Mouse (Mus musculus) neural tube, embryonic 14.5 days (tissue): Measurements from ENCODE around the gene Mrpl53. TPM values are rescaled to one million over a fixed set of nuclear protein-coding genes. Genes with fewer than 3 reads are reported as not detected.

Experiments used
- ATAC-seq: fragments of 200-750 bp; cut with Nextera tagmentation; 2 replicates; pipeline ENCODE4 v1.8.0; 2017; ENCODE audit warnings: low read depth, mild to moderate bottlenecking, moderate TSS enrichment, moderate library complexity
- H3K27ac ChIP-seq: fragments of 300-500 bp; sonication (generic); 2 replicates; pipeline ENCODE4 v1.5.1; 2014; ENCODE audit warnings: low read depth, mild to moderate bottlenecking, control low read depth, low read length, moderate library complexity, mixed read lengths
- H3K27me3 ChIP-seq: fragments of 300-500 bp; sonication (generic); 2 replicates; pipeline ENCODE4 v1.6.1; 2014; ENCODE audit warnings: low read length; ENCODE audit not compliant: control insufficient read depth, insufficient read depth
- H3K36me3 ChIP-seq: fragments of 300-500 bp; sonication (generic); 2 replicates; pipeline ENCODE4 v1.6.1; 2014; ENCODE audit warnings: low read length, mixed read lengths; ENCODE audit not compliant: control insufficient read depth, insufficient read depth
- H3K4me1 ChIP-seq: fragments of 300-500 bp; sonication (generic); 2 replicates; pipeline ENCODE4 v1.6.1; 2014; ENCODE audit warnings: low read length; ENCODE audit not compliant: control insufficient read depth, insufficient read depth
- H3K4me2 ChIP-seq: fragments of 300-500 bp; sonication (generic); 2 replicates; pipeline ENCODE4 v1.6.1; 2014; ENCODE audit warnings: mild to moderate bottlenecking, low read depth, low read length, control low read depth
- H3K4me3 ChIP-seq: fragments of 300-500 bp; sonication (generic); 2 replicates; pipeline ENCODE4 v1.5.1; 2014; ENCODE audit warnings: low read depth, low read length, control low read depth, mixed read lengths
- H3K9ac ChIP-seq: fragments of 300-500 bp; sonication (generic); replicated peaks from 2 replicates; pipeline ENCODE4 v1.6.1; 2014; ENCODE audit warnings: low read depth, mild to moderate bottlenecking, control low read depth, low read length, mixed read lengths
- H3K9me3 ChIP-seq: fragments of 300-500 bp; sonication (generic); 2 replicates; pipeline ENCODE4 v1.6.1; 2016; ENCODE audit warnings: low read length; ENCODE audit not compliant: control insufficient read depth
- WGBS: fragments of 180-500 bp; shearing (Covaris S2); extraction: QIAGEN DNeasy Blood & Tissue Kit; methylation state at CpG from one replicate; pipeline ENCODE4 v1.1.7; 2014; 5-methylcytosine and 5-hydroxymethylcytosine counted together
- polyA plus RNA-seq: library from polyadenylated mRNA; unstranded; fragments of >200 nt; fragmentation: Nextera tagmentation; extraction: Ambion mirVana; gene quantifications from 2 replicates; pipeline ENCODE4 v1.2.1, GENCODE M21; 2014

Mrpl53 gene
- polyA plus RNA-seq, 1 experiment from 2014 or later: 118 TPM

GRCm38 (mm10) chr6:83071220-83071619 is 37.6 kb upstream of the Mrpl53 start:
- Histone ChIP-seq H3K9me3 (no peaks in the 10 kb centered on the region), H3K9ac (no peak overlapping the region), H3K27ac (no peak overlapping the region), H3K27me3 (peaks cover 64% of the 10 kb centered on the region), H3K4me1 (no peaks in the 10 kb centered on the region), H3K4me3 (no peak overlapping the region), H3K4me2 (no peak overlapping the region), H3K36me3 (no peaks in the 10 kb centered on the region)
- 1% methylated on average over 23 of the region's 24 CpGs for WGBS
- peak; percentile 32; the same call in 1 of the 2 replicates for ATAC-seq

GRCm38 (mm10) chr6:83074979-83075378 is 33.9 kb upstream of the Mrpl53 start:
- Histone ChIP-seq H3K4me1 (peaks cover 14% of the 10 kb centered on the region), H3K27me3 (peaks cover 37% of the 10 kb centered on the region), H3K4me3 (no peak overlapping the region), H3K9me3 (no peaks in the 10 kb centered on the region), H3K9ac (no peak overlapping the region), H3K36me3 (0 out of 2 replicates have a peak, but pooled peaks cover 2% of the 10 kb centered on the region), H3K27ac (no peak overlapping the region), H3K4me2 (no peak overlapping the region)
- ATAC-seq: no peak
- 14% methylated on average over 2 of the region's 2 CpGs for WGBS

GRCm38 (mm10) chr6:83077630-83078323 is 31.1 kb upstream of the Mrpl53 start, which contains the start of gene Pcgf1:
Pcgf1 (plus strand) TSS chr6:83077869.
- Histone ChIP-seq H3K4me2 (peak within 1 kb of the TSS; percentile 96), H3K9me3 (no peaks in the 10 kb centered on the region), H3K4me3 (peak within 1 kb of the TSS; percentile 76), H3K27me3 (peaks cover 16% of the 10 kb centered on the region), H3K36me3 (peaks cover 10% of the 10 kb centered on the region; the same call in 1 of the 2 replicates), H3K27ac (peak within 1 kb of the TSS; percentile 86), H3K4me1 (peaks cover 14% of the 10 kb centered on the region), H3K9ac (peak within 1 kb of the TSS; percentile 86)
- ATAC-seq: peak; percentile 78
- under 1% methylated on average over 54 of the region's 54 CpGs for WGBS

- peak overlapping the region; percentile 86 for H3K27ac ChIP-seq
- peak; percentile 93 for ATAC-seq
- peaks cover 17% of the 10 kb centered on the region for H3K27me3 ChIP-seq
- peaks cover 14% of the 10 kb centered on the region for H3K4me1 ChIP-seq
- peak overlapping the region; percentile 62 for H3K9ac ChIP-seq
- no peaks in the 10 kb centered on the region for H3K9me3 ChIP-seq
- H3K4me3 ChIP-seq: peak overlapping the region; percentile 76
- H3K4me2 ChIP-seq: peak overlapping the region; percentile 96
- WGBS: under 1% methylated on average over 46 of the region's 46 CpGs
- H3K36me3 ChIP-seq: peaks cover 10% of the 10 kb centered on the region; the same call in 1 of the 2 replicates
These were observed 30.4 kb upstream of the Mrpl53 start for GRCm38 (mm10) chr6:83078324-83078858.

GRCm38 (mm10) chr6:83080210-83080609 is 28.6 kb upstream of the Mrpl53 start:
- ATAC-seq: no peak
- Histone ChIP-seq H3K36me3 (peaks cover 10% of the 10 kb centered on the region; the same call in 1 of the 2 replicates), H3K27me3 (peaks cover 18% of the 10 kb centered on the region), H3K27ac (no peak overlapping the region), H3K4me2 (no peak overlapping the region), H3K9me3 (no peaks in the 10 kb centered on the region), H3K4me3 (no peak overlapping the region), H3K4me1 (peaks cover 14% of the 10 kb centered on the region), H3K9ac (no peak overlapping the region)
- 99% methylated on average over 5 of the region's 5 CpGs for WGBS

GRCm38 (mm10) chr6:83083497-83083896 is 25.3 kb upstream of the Mrpl53 start:
- WGBS: 16% methylated on average over 5 of the region's 5 CpGs
- H3K36me3 ChIP-seq: peaks cover 10% of the 10 kb centered on the region; the same call in 1 of the 2 replicates
- ATAC-seq: no peak
- H3K4me3 ChIP-seq: no peak overlapping the region
- no peak overlapping the region for H3K4me2 ChIP-seq
- H3K27ac ChIP-seq: no peak overlapping the region
- no peak overlapping the region for H3K9ac ChIP-seq
- no peaks in the 10 kb centered on the region for H3K9me3 ChIP-seq
- H3K4me1 ChIP-seq: peaks cover 8% of the 10 kb centered on the region
- H3K27me3 ChIP-seq: peaks cover 35% of the 10 kb centered on the region

GRCm38 (mm10) chr6:83084477-83084876 is 24.4 kb upstream of the Mrpl53 start:
- Histone ChIP-seq H3K9me3 (no peaks in the 10 kb centered on the region), H3K9ac (no peak overlapping the region), H3K4me3 (no peak overlapping the region), H3K36me3 (peaks cover 10% of the 10 kb centered on the region; the same call in 1 of the 2 replicates), H3K27me3 (peaks cover 42% of the 10 kb centered on the region), H3K4me1 (peaks cover 4% of the 10 kb centered on the region), H3K4me2 (no peak overlapping the region), H3K27ac (no peak overlapping the region)
- no peak for ATAC-seq
- WGBS: 7% methylated on average over 6 of the region's 6 CpGs

GRCm38 (mm10) chr6:83086121-83087035 is 22.5 kb upstream of the Mrpl53 start, which contains the start of gene Lbx2:
Lbx2 (plus strand) TSS chr6:83086367.
- ATAC-seq: no peak
- Histone ChIP-seq H3K4me3 (no peak within 1 kb of the TSS), H3K27me3 (peaks cover 47% of the 10 kb centered on the region), H3K4me2 (no peak within 1 kb of the TSS), H3K4me1 (no peaks in the 10 kb centered on the region), H3K9me3 (no peaks in the 10 kb centered on the region), H3K36me3 (no peaks in the 10 kb centered on the region), H3K27ac (no peak within 1 kb of the TSS), H3K9ac (no peak within 1 kb of the TSS)
- WGBS: 1% methylated on average over 35 of the region's 42 CpGs
